Mouse (Mus musculus) thymus, adult 2 months (tissue): ENCODE measurements around the gene Mlxipl. TPM values are rescaled to one million over a fixed set of nuclear protein-coding genes. Genes with fewer than 3 reads are reported as not detected.
"Not testable (repeated sequence)": the region's sequence is repeated elsewhere in the genome, so short reads cannot be mapped to it uniquely, and the experiment has no call there.

Experiments used
- DNase-seq: peaks from one replicate; pipeline ENCODE4 v3.0.0; 2021
- H3K27ac ChIP-seq: fragments of 200-500 bp; 2 replicates; pipeline ENCODE4 v1.5.1; 2012; ENCODE audit warnings: low read length, control low read depth; ENCODE audit not compliant: control insufficient read depth, insufficient read depth
- H3K27me3 ChIP-seq: fragments of 200-500 bp; 2 replicates; pipeline ENCODE4 v1.6.1; 2012; ENCODE audit warnings: mild to moderate bottlenecking, low read length, moderate library complexity, mixed read lengths; ENCODE audit not compliant: control insufficient read depth, insufficient read depth
- H3K36me3 ChIP-seq: fragments of 200-500 bp; 2 replicates; pipeline ENCODE4 v1.6.1; 2012; ENCODE audit warnings: mild to moderate bottlenecking, low read length, moderate library complexity; ENCODE audit not compliant: control insufficient read depth, insufficient read depth
- H3K4me1 ChIP-seq: fragments of 200-500 bp; replicated peaks from 2 replicates; pipeline ENCODE4 v1.6.1; 2012; ENCODE audit warnings: low read length; ENCODE audit not compliant: control insufficient read depth, insufficient read depth
- H3K4me3 ChIP-seq: fragments of 200-500 bp; 2 replicates; pipeline ENCODE4 v1.5.1; 2012; ENCODE audit warnings: mild to moderate bottlenecking, low read length, control low read depth, moderate library complexity; ENCODE audit not compliant: control insufficient read depth, insufficient read depth
- CTCF ChIP-seq: fragments of 200-500 bp; IDR thresholded peaks from 2 replicates; pipeline ENCODE4 v1.5.1; 2012; ENCODE audit warnings: mild to moderate bottlenecking, control low read depth, low read length, moderate library complexity, borderline replicate concordance; ENCODE audit not compliant: control insufficient read depth, poor library complexity, insufficient read depth; ENCODE audit errors: extremely low read depth
- POLR2A ChIP-seq: fragments of 200-500 bp; IDR thresholded peaks from 2 replicates; pipeline ENCODE4 v1.6.1; 2012; ENCODE audit warnings: mild to moderate bottlenecking, low read length, control low read depth, moderate library complexity; ENCODE audit not compliant: control insufficient read depth, poor library complexity, insufficient read depth; ENCODE audit errors: extremely low read depth
- WGBS: fragments of 180-500 bp; shearing (Covaris S2); methylation state at CpG from one replicate; pipeline ENCODE4 v1.1.7; 2018; 5-methylcytosine and 5-hydroxymethylcytosine counted together
- polyA plus RNA-seq: library from polyadenylated mRNA; depleted of rRNA; stranded (reverse); fragments of >200 nt; gene quantifications from 2 replicates; pipeline ENCODE4 v1.2.3, GENCODE M21; 2012; rRNA removed

Gene Mlxipl
- 22.5 and 31.5 TPM in 2 replicates for polyA plus RNA-seq

- no peak for DNase-seq
- no peaks in the 10 kb centered on the region for H3K36me3 ChIP-seq
- WGBS = 9% methylated on average over 39 of the region's 39 CpGs
- no peak within 1 kb of the TSS for H3K27ac ChIP-seq
- no peak within 1 kb of the TSS for H3K4me3 ChIP-seq
- TF ChIP-seq CTCF = no peak
- H3K4me1 ChIP-seq = no peaks in the 10 kb centered on the region
- H3K27me3 ChIP-seq = peaks cover 4% of the 10 kb centered on the region; the same call in 1 of the 2 replicates
Observed at GRCm38 (mm10) chr5:135089653-135090052, at the start of gene Mlxipl. TSS of gene Mlxipl (plus strand) at chr5:135089890.

- Histone ChIP-seq H3K27me3 (no peaks in the 10 kb centered on the region), H3K4me3 (no peak overlapping the region), H3K36me3 (no peaks in the 10 kb centered on the region), H3K27ac (no peak overlapping the region), H3K4me1 (no peaks in the 10 kb centered on the region)
- DNase-seq = no peak
- WGBS = 23% methylated on average over 6 of the region's 6 CpGs
- TF ChIP-seq POLR2A (no peak), CTCF (no peak)
Observed at GRCm38 (mm10) chr5:135040059-135040458, 49.6 kb upstream of the Mlxipl start.

- Histone ChIP-seq H3K27ac (no peak overlapping the region), H3K27me3 (no peaks in the 10 kb centered on the region), H3K36me3 (no peaks in the 10 kb centered on the region), H3K4me3 (no peak overlapping the region), H3K4me1 (no peaks in the 10 kb centered on the region)
- 94% methylated on average over 11 of the region's 11 CpGs for WGBS
- no peak for DNase-seq
- TF ChIP-seq POLR2A (no peak), CTCF (no peak)
Observed at GRCm38 (mm10) chr5:135040777-135041176, 48.9 kb upstream of the Mlxipl start.

GRCm38 (mm10) chr5:135042105-135042788, 47.4 kb upstream of the Mlxipl start:
- WGBS = 91% methylated on average over 21 of the region's 21 CpGs

GRCm38 (mm10) chr5:135044575-135044974, 45.1 kb upstream of the Mlxipl start:
- Histone ChIP-seq H3K36me3 (no peaks in the 10 kb centered on the region), H3K27ac (no peak overlapping the region), H3K4me3 (no peak overlapping the region), H3K4me1 (no peaks in the 10 kb centered on the region), H3K27me3 (no peaks in the 10 kb centered on the region)
- no peak for TF ChIP-seq CTCF
- no peak for TF ChIP-seq POLR2A
- WGBS = 98% methylated on average over 3 of the region's 3 CpGs
- DNase-seq = no peak

More at GRCm38 (mm10) chr5:135042105-135042788, 47.4 kb upstream of the Mlxipl start:
- no peak overlapping the region for H3K27ac ChIP-seq
- H3K4me3 ChIP-seq = no peak overlapping the region
- no peak for TF ChIP-seq POLR2A
- TF ChIP-seq CTCF = no peak
- no peaks in the 10 kb centered on the region for H3K4me1 ChIP-seq
- H3K36me3 ChIP-seq = no peaks in the 10 kb centered on the region
- no peaks in the 10 kb centered on the region for H3K27me3 ChIP-seq
- DNase-seq = no peak

- Histone ChIP-seq H3K27me3 (no peaks in the 10 kb centered on the region), H3K36me3 (peaks cover 7% of the 10 kb centered on the region; the same call in 1 of the 2 replicates), H3K27ac (no peak overlapping the region), H3K4me1 (no peaks in the 10 kb centered on the region), H3K4me3 (no peak overlapping the region)
- no peak for DNase-seq
- TF ChIP-seq POLR2A = no peak
- no peak for TF ChIP-seq CTCF
- WGBS = 92% methylated on average over 5 of the region's 5 CpGs
Observed at GRCm38 (mm10) chr5:135048539-135048938, 41.2 kb upstream of the Mlxipl start.

- H3K27ac ChIP-seq, DNase-seq, H3K36me3 ChIP-seq, H3K27me3 ChIP-seq, H3K4me1 ChIP-seq, H3K4me3 ChIP-seq: not testable (repeated sequence)
- 94% methylated on average over 6 of the region's 6 CpGs for WGBS
Observed at GRCm38 (mm10) chr5:135049268-135049667, 40.4 kb upstream of the Mlxipl start.
